8 mouse cellular contexts compared by ENCODE assay signal in the genomic region with DNA sequence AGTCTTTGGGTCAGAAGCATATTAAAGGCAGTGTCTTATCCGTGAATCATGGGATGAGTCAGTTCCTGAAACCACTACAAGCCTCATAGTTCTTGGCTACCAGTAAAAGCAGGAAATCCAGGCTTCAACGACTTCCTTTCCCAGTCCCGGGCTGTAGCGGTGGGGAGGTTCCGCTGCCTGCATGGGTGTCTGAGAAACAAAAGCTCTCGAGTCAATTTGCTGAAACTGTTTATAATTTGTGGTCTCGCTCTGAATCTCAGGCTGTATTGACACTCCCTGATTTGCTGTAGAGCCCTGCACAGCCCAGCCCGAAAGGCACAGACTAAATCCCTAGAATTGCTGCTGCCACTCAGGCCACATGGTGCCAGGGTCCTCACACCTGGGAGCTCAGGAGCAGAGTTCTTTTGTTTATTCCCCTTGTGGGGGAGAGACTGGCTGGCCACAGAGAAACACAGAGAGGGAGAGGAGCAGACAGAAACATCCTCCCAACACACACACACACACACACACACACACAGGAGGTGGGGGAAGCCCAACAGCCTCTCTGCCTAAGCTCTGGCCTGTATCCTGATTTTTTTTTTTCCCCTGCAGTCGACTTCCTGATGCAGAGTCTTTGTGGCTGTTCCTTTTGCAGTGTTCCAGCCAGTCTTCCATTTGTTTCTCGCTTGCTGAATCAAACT. TPM values are rescaled to one million over a fixed set of nuclear protein-coding genes. Genes with fewer than 3 reads are reported as not detected.
DNase-seq lines count a peak whose midpoint lies in the region; ATAC-seq and TF ChIP-seq lines count a peak whose summit lies in the region.
"Had no signal": no experiment of that assay in that cellular context is flagged by ENCODE, and none has a peak within 500 bp of the region (broad histone marks: within the 10 kb centered on the region; RNA-seq: fewer than 3 reads in every experiment).

No protein-coding gene starts in this region.

- peak overlapping the region; percentile 52 for H3K27ac ChIP-seq in brown adipose tissue, adult 24 weeks (replicated peaks; ENCODE audit: low read depth, low read length)
- peak overlapping the region; percentile 57 for H3K27ac ChIP-seq in intestine, postnatal 0 days (ENCODE audit: low read depth, low read length)
- H3K27ac ChIP-seq in stomach, embryonic 14.5 days (ENCODE audit: low read length) = peak overlapping the region; percentile 84

- H3K4me1 ChIP-seq in brown adipose tissue, adult 24 weeks (ENCODE audit: control insufficient read depth, insufficient read depth, insufficient read length, low read length) = peaks cover 4% of the 10 kb centered on the region
- peaks cover 16% of the 10 kb centered on the region; the same call in 1 of the 2 replicates for H3K4me1 ChIP-seq in intestine, postnatal 0 days (replicated peaks; ENCODE audit: control insufficient read depth, insufficient read depth, low read length)
- peaks cover 10% of the 10 kb centered on the region for H3K4me1 ChIP-seq in lung, adult 2 months (ENCODE audit: control insufficient read depth, insufficient read depth, low read length)
- peaks cover 61% of the 10 kb centered on the region for H3K4me1 ChIP-seq in stomach, embryonic 14.5 days (ENCODE audit: control insufficient read depth, insufficient read depth, low read length)

- POLR2A ChIA-PET in Patski (lab: Charles Lee) = interaction anchor here (1.1 to 2.3 kb wide), 2 partner anchors 8 to 17 kb away, joined by 3 to 7 read pairs; a partner anchor contains a TSS

- H3K4me2 ChIP-seq in intestine, postnatal 0 days (replicated peaks; ENCODE audit: low read depth) = peak overlapping the region; percentile 49
- H3K4me2 ChIP-seq in stomach, embryonic 14.5 days (replicated peaks; ENCODE audit: low read depth, low read length) = peak overlapping the region; percentile 25; the same call in 1 of the 2 replicates

- in situ Hi-C loops in Patski (cut with MboI; ENCODE audit: low pct_unique_long_range_greater_than_20kb) = no loop called here

- DNase-seq in Patski (ENCODE audit: low read depth, low spot score) = peak; percentile 80
- DNase-seq in heart, adult 18-20 months = peak; percentile 74 to 85
- DNase-seq in lung, adult 2 months = peak; percentile 51
- no peak for DNase-seq in urinary bladder, adult 18-20 months (ENCODE audit: low spot score in 2 of 2)

- WGBS in intestine, postnatal 0 days = 15% methylated on average over 10 of the region's 10 CpGs
- WGBS in lung, adult 2 months = 2% methylated on average over 10 of the region's 10 CpGs
- WGBS in stomach, embryonic 14.5 days = 5% methylated on average over 10 of the region's 10 CpGs

- CTCF ChIA-PET in Patski (lab: Charles Lee) = interaction anchor here (1.1 kb wide), 1 partner anchor 116 kb away, joined by 4 read pairs; no protein-coding TSS in a partner anchor

- no peak for TF ChIP-seq CTCF in Patski (IDR thresholded peaks at IDR 0.05)
- no peak for TF ChIP-seq CTCF in intestine, postnatal 0 days (IDR thresholded peaks at IDR 0.05; ENCODE audit: low read depth)
- TF ChIP-seq CTCF in lung, adult 2 months (IDR thresholded peaks at IDR 0.05; ENCODE audit: insufficient read depth, low read length) = no peak

- H3K27me3 ChIP-seq in Patski = no peaks in the 10 kb centered on the region
- H3K27me3 ChIP-seq in intestine, postnatal 0 days (replicated peaks; ENCODE audit: control insufficient read depth, insufficient read depth, low read length) = no peaks in the 10 kb centered on the region
- no peaks in the 10 kb centered on the region for H3K27me3 ChIP-seq in stomach, embryonic 14.5 days (ENCODE audit: control insufficient read depth, insufficient read depth, low read length)

- no peaks in the 10 kb centered on the region for H3K36me3 ChIP-seq in intestine, postnatal 0 days (ENCODE audit: control insufficient read depth, insufficient read depth)
- H3K36me3 ChIP-seq in stomach, embryonic 14.5 days (ENCODE audit: control insufficient read depth, insufficient read depth, low read length) = no peaks in the 10 kb centered on the region

- peak; percentile 88 for ATAC-seq in Patski
- ATAC-seq in intestine, postnatal 0 days = peak; percentile 40; the same call in 1 of the 2 replicates
- peak; percentile 73 for ATAC-seq in stomach, embryonic 14.5 days (ENCODE audit: insufficient number of reproducible peaks, insufficient read depth, low FRiP score, low read depth)

- no peak for TF ChIP-seq POLR2A in lung, adult 2 months (IDR thresholded peaks at IDR 0.05; ENCODE audit: borderline replicate concordance, extremely low read depth, low read depth, low read length)

- no peak overlapping the region for H3K9ac ChIP-seq in intestine, postnatal 0 days (ENCODE audit: low read depth, low read length)
- no peak overlapping the region for H3K9ac ChIP-seq in stomach, embryonic 14.5 days (replicated peaks; ENCODE audit: low read depth, low read length)

- H3K4me3 ChIP-seq in brown adipose tissue, adult 24 weeks (ENCODE audit: insufficient read depth, low read depth, low read length) = peak overlapping the region; percentile 14
- no peak overlapping the region for H3K4me3 ChIP-seq in intestine, postnatal 0 days (ENCODE audit: low read depth, low read length)
- peak overlapping the region; percentile 26 for H3K4me3 ChIP-seq in lung, adult 2 months (replicated peaks; ENCODE audit: extremely low read depth, low read depth, low read length)
- no peak overlapping the region for H3K4me3 ChIP-seq in stomach, embryonic 14.5 days (ENCODE audit: low read depth, low read length)
- H3K4me3 ChIP-seq: erythroblast, embryonic 14.5 days had no signal

- no peaks in the 10 kb centered on the region for H3K9me3 ChIP-seq in intestine, postnatal 0 days (ENCODE audit: control insufficient read depth)
- no peaks in the 10 kb centered on the region for H3K9me3 ChIP-seq in stomach, embryonic 14.5 days (ENCODE audit: control insufficient read depth, low read depth, low read length)

RNA-seq across cellular contexts. Expression of a gene that starts 18.2 kb away (rescaled TPM):
- polyA plus RNA-seq in Patski (2021) = 56.4 TPM
- 8.7 and 9.7 TPM in 2 replicates for polyA plus RNA-seq in brown adipose tissue, adult 24 weeks (2012; ENCODE audit: insufficient read depth, insufficient read length, missing spikeins)
- 100 to 1,000 TPM; 152 to 155 TPM for total RNA-seq in heart, adult 18-20 months (2021)
- 7.4 and 10.8 TPM in 2 replicates for polyA plus RNA-seq in intestine, postnatal 0 days (2015; fragmentation: Nextera tagmentation; extraction: Ambion mirVana)
- polyA plus RNA-seq in lung, adult 2 months (2012; rRNA removed) = 32.4 and 45.9 TPM in 2 replicates
- 31.6 and 36.2 TPM in 2 replicates for polyA plus RNA-seq in stomach, embryonic 14.5 days (2014; fragmentation: Nextera tagmentation; extraction: Ambion mirVana)
- polyA plus RNA-seq: erythroblast, embryonic 14.5 days had no signal

Comparison
In these comparisons a context has a peak if more than half of its experiments do, and no peak if none do; other contexts are left out.
1. DNase-seq: peak in Patski (single experiment), heart, adult 18-20 months (2 of 2) and lung, adult 2 months (single experiment); none in urinary bladder, adult 18-20 months (0 of 2).
2. H3K4me3 ChIP-seq: peak in brown adipose tissue, adult 24 weeks (single experiment) and lung, adult 2 months (single experiment); none in intestine, postnatal 0 days (single experiment) and stomach, embryonic 14.5 days (single experiment).
3. Peak in every context shown above with its lines, with median percentiles within 50 percentile points of each other: ATAC-seq and H3K27ac ChIP-seq.